Mouse (Mus musculus) kidney, embryonic 15.5 days (tissue): Measurements from ENCODE around the gene Zfp108. TPM values are rescaled to one million over a fixed set of nuclear protein-coding genes. Genes with fewer than 3 reads are reported as not detected.

Experiments
- ATAC-seq: fragments of 200-750 bp; cut with Nextera tagmentation; replicated peaks from 2 replicates; pipeline ENCODE4 v1.8.0; 2017; ENCODE audit warnings: moderate TSS enrichment; ENCODE audit not compliant: low FRiP score
- H3K27ac ChIP-seq: fragments of 300-500 bp; sonication (generic); 2 replicates; pipeline ENCODE4 v1.5.1; 2015; ENCODE audit warnings: mild to moderate bottlenecking, inconsistent platforms
- H3K27me3 ChIP-seq: fragments of 300-500 bp; sonication (generic); 2 replicates; pipeline ENCODE4 v1.6.1; 2015; ENCODE audit warnings: inconsistent platforms
- H3K36me3 ChIP-seq: fragments of 300-500 bp; sonication (generic); 2 replicates; pipeline ENCODE4 v1.6.1; 2015; ENCODE audit warnings: inconsistent platforms
- H3K4me1 ChIP-seq: fragments of 300-500 bp; sonication (generic); 2 replicates; pipeline ENCODE4 v1.6.1; 2015; ENCODE audit warnings: inconsistent platforms
- H3K4me2 ChIP-seq: fragments of 300-500 bp; sonication (generic); 2 replicates; pipeline ENCODE4 v1.6.1; 2015; ENCODE audit warnings: moderate library complexity, mild to moderate bottlenecking, inconsistent platforms
- H3K4me3 ChIP-seq: fragments of 300-500 bp; sonication (generic); replicated peaks from 2 replicates; pipeline ENCODE4 v1.5.1; 2015; ENCODE audit warnings: mild to moderate bottlenecking, inconsistent platforms
- H3K9ac ChIP-seq: fragments of 300-500 bp; sonication (generic); 2 replicates; pipeline ENCODE4 v1.6.1; 2015; ENCODE audit warnings: mild to moderate bottlenecking, inconsistent platforms
- H3K9me3 ChIP-seq: fragments of 300-500 bp; sonication (generic); replicated peaks from 2 replicates; pipeline ENCODE4 v1.6.1; 2016; ENCODE audit warnings: inconsistent platforms
- WGBS: fragments of 180-500 bp; shearing (Covaris S2); methylation state at CpG from one replicate; pipeline ENCODE4 v1.1.7; 2015; ENCODE audit warnings: mixed read lengths; 5-methylcytosine and 5-hydroxymethylcytosine counted together
- polyA plus RNA-seq: library from polyadenylated mRNA; unstranded; fragments of >200 nt; fragmentation: Nextera tagmentation; extraction: Ambion mirVana; gene quantifications from 2 replicates; pipeline ENCODE4 v1.2.1, GENCODE M21; 2015

Gene Zfp108
- 3.6 and 4.2 TPM in 2 replicates for polyA plus RNA-seq

DNA sequence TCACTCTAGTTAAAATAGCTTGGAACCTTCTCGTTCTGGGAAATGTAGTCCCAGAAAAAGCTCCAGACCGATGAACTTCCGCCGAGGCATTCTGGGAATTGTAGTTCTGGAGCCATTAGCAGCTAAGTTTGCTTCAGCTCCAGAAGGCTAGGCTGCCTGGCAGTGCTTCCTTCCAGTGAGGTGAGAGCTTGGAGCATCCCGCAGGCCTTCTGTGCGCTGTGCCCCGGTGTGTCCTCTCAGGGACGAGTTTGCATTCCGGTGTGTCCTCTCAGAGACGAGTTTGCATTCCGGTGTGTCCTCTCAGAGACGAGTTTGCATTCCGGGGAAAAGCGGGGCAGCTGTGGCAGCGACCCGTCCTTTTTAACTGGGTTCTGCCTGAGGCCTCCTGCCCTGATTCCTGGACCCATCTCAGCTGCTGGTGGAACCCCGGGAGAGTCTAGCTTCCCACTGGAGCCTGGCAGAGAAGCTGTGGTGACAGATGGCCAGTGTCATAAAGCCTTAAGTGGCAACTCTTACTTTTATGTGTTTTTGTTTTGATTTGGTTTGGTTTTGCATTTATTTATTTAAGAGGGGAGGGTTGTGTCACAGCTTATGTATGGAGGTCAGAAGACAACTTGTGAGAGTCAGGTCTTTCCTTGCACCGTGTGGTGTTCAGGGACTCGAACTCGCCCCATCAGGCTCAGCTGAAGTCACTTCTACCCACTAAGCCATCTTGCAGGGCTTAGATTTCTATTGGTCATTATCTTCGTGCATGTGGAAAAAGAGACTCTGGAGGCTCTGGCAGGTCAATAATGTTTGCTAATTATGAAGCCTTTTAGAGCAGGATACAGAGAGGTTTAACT, at the start of gene Zfp108:
Zfp108 (plus strand) TSS at position 162 of the 842 bp plus-strand sequence.
- peak within 1 kb of the TSS; percentile 57 for H3K9ac ChIP-seq
- no peak within 1 kb of the TSS for H3K27ac ChIP-seq
- H3K4me2 ChIP-seq: peak within 1 kb of the TSS; percentile 66
- peak within 1 kb of the TSS; percentile 58 for H3K4me3 ChIP-seq
- H3K36me3 ChIP-seq: peaks cover 4% of the 10 kb centered on the region
- no peaks in the 10 kb centered on the region for H3K9me3 ChIP-seq
- no peaks in the 10 kb centered on the region for H3K27me3 ChIP-seq
- peak; percentile 95 for ATAC-seq
- H3K4me1 ChIP-seq: peaks cover 6% of the 10 kb centered on the region
- 17% methylated on average over 21 of the region's 21 CpGs for WGBS

DNA sequence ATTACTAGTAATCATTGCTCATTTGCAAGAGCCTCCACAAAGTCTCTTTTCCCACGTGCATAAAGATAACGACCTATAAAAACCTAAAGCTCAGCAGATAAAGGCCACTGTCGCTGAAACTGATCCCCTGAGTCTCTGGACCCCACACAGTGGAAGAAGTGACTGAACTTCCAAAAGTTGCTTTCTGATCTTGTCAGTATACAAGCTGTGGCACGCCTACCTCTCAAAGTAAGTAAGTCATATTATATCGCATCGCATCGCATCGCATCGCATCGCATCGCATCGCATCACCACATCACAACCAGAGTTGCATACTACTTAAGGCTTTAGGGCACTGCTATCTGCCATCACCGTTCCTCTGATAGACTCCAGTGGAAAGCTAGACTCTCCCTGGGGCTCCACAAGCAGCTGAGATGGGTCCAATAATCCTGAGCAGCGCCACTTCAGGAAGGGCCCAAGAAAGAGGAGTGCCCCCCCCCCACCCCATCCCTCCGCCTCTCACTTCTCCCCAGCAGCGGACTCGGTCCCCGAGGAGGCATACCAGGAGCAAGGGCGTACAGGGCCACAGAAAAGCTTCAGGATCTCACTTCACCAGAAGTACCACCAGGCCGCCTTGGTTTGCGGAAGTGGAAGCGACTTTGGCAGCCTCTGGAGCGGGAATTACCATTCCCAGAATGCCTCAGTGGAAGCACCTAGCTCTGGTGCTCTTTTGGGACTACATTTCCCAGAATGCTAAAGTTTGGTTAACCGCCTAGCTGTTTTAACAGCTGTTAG, 46.9 kb upstream of the Zfp108 start:
- peak overlapping the region; percentile 80 for H3K9ac ChIP-seq
- peak overlapping the region; percentile 85 for H3K27ac ChIP-seq
- H3K9me3 ChIP-seq: no peaks in the 10 kb centered on the region
- 0 out of 2 replicates have a peak, but pooled peaks cover 4% of the 10 kb centered on the region for H3K27me3 ChIP-seq
- peaks cover 10% of the 10 kb centered on the region for H3K4me1 ChIP-seq
- H3K36me3 ChIP-seq: peaks cover 36% of the 10 kb centered on the region
- WGBS: 14% methylated on average over 24 of the region's 24 CpGs
- peak overlapping the region; percentile 74 for H3K4me2 ChIP-seq
- ATAC-seq: peak; percentile 94
- peak overlapping the region; percentile 68 for H3K4me3 ChIP-seq

DNA sequence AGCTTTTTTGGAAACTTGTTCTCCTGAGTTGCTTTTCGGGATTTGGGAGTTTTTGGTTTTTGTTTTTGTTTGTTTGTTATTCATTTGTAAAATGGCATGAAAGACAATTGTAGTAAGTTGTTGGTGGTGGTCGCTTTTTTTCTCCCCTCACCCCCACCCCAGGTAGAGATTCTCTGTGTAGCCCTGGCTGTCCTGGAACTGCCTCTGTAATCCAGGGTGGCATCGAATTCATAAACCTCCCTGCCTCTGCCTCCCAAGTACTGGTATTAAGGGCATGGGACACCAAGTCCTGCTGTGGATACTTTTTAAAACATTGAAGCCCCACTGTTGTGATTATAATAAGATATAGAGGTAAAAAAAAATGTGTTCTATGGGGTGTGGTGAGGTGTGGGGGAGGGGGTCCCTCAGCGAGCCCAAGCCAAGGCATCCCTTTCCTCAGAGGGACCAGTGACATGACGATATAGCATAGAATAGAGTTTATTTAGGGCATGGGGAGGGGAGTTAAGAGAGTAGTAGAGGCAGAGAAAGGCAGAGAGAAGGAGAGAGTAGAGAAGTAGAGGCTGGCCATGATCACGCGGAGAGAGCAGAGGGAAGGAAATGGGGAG, 46.2 kb upstream of the Zfp108 start:
- Histone ChIP-seq H3K4me1 (peaks cover 10% of the 10 kb centered on the region), H3K9ac (no peak overlapping the region), H3K4me2 (peak overlapping the region; percentile 74), H3K27ac (no peak overlapping the region), H3K9me3 (no peaks in the 10 kb centered on the region), H3K27me3 (0 out of 2 replicates have a peak, but pooled peaks cover 4% of the 10 kb centered on the region), H3K4me3 (peak overlapping the region; percentile 68), H3K36me3 (peaks cover 29% of the 10 kb centered on the region)
- 65% methylated on average over 7 of the region's 7 CpGs for WGBS
- peak; percentile 47; the same call in 1 of the 2 replicates for ATAC-seq

DNA sequence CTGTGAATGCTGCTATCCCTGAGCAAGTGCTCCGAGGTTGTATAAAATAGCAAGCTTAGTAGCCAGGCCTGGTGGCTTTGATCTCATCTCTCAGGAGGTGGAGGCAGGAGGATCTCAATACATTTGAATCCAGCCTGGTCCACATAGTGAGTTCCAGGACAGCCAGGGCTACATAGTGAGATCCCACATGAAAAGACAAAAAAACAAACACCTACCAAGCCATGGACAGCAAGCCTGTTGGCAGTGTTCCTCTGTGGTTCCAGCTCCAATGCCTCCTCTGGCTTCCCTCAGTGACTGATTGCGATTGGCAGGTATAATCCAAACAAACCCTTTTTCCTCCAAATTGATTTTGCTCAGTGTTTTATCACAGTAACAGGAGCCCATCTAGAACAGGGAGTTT, 44.3 kb upstream of the Zfp108 start:
- no peak for ATAC-seq
- H3K36me3 ChIP-seq: peaks cover 10% of the 10 kb centered on the region
- no peaks in the 10 kb centered on the region for H3K9me3 ChIP-seq
- 76% methylated on average over 2 of the region's 2 CpGs for WGBS
- 0 out of 2 replicates have a peak, but pooled peaks cover 4% of the 10 kb centered on the region for H3K27me3 ChIP-seq
- H3K4me1 ChIP-seq: peaks cover 10% of the 10 kb centered on the region
- no peak overlapping the region for H3K4me2 ChIP-seq
- H3K27ac ChIP-seq: no peak overlapping the region
- H3K9ac ChIP-seq: no peak overlapping the region
- no peak overlapping the region for H3K4me3 ChIP-seq

DNA sequence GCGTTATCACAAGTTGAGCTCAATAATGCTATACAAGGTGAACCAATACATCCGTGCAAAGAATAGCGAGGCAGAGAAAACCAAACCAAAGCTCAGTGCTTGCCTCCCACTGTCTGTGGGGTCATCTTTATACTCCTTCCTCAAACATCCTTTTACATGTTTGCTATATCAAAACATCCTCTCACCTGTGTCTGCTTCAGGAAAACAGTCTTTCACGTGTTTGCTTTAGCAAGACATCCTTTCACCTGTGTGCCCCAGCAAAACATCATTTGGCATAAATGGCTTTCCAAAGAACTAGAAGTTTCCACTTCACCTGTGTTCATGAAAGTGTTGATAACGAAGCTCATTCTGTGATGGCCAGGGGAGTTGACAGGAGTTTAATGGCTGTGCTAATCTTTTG, 43.3 kb upstream of the Zfp108 start, which contains the start of gene Zfp111:
Zfp111 (minus strand) TSS at position 101 of the 400 bp plus-strand sequence.
- Histone ChIP-seq H3K36me3 (no peaks in the 10 kb centered on the region), H3K4me1 (peaks cover 10% of the 10 kb centered on the region), H3K4me2 (no peak within 1 kb of the TSS), H3K27me3 (0 out of 2 replicates have a peak, but pooled peaks cover 4% of the 10 kb centered on the region), H3K9me3 (no peaks in the 10 kb centered on the region), H3K27ac (no peak within 1 kb of the TSS), H3K9ac (no peak within 1 kb of the TSS), H3K4me3 (no peak within 1 kb of the TSS)
- ATAC-seq: no peak
- WGBS: 82% methylated on average over 5 of the region's 5 CpGs

DNA sequence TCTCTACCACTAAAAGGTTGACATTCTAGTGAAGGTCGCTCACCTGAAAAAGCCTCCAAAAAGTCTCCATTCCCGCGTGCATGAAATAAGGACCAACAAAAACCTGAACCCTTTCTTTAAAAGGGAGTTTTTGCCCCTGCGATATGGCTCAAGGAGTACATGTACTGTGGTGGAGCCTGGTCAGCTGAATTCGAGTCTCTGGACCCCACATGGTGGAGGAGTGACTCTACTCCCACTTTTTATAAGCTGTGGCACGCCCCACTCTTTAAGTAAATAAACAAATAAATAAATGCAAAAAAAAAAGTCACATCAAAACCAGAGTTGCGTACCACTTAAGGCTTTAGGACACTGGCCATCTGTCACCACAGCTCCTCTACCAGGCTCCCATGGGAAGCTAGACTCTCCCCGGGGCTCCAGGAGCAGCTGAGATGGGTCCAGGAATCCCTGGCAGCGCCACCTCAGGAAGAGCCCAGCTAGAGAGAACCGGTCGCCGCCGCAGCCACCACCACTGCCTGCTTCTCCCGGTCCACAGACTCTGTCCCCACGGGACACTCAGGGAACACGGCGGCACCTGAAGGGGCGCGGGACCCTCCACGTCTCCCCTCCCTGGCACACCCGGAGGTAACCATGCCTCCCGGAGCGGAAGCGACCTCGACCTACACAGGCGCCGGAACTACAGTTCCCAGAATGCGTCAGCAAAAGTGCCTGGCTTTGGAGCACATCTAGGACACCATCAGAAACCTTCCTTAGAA, 17.4 kb upstream of the Zfp108 start, which contains the start of gene Zfp109:
Zfp109 (minus strand) TSS at position 521 of the 752 bp plus-strand sequence.
- Histone ChIP-seq H3K36me3 (peaks cover 14% of the 10 kb centered on the region; the same call in 1 of the 2 replicates), H3K9me3 (no peaks in the 10 kb centered on the region), H3K27ac (no peak within 1 kb of the TSS), H3K27me3 (0 out of 2 replicates have a peak, but pooled peaks cover 3% of the 10 kb centered on the region), H3K9ac (peak within 1 kb of the TSS; percentile 64), H3K4me1 (0 out of 2 replicates have a peak, but pooled peaks cover 10% of the 10 kb centered on the region), H3K4me2 (peak within 1 kb of the TSS; percentile 65), H3K4me3 (peak within 1 kb of the TSS; percentile 86)
- ATAC-seq: peak; percentile 94
- 4% methylated on average over 28 of the region's 28 CpGs for WGBS

DNA sequence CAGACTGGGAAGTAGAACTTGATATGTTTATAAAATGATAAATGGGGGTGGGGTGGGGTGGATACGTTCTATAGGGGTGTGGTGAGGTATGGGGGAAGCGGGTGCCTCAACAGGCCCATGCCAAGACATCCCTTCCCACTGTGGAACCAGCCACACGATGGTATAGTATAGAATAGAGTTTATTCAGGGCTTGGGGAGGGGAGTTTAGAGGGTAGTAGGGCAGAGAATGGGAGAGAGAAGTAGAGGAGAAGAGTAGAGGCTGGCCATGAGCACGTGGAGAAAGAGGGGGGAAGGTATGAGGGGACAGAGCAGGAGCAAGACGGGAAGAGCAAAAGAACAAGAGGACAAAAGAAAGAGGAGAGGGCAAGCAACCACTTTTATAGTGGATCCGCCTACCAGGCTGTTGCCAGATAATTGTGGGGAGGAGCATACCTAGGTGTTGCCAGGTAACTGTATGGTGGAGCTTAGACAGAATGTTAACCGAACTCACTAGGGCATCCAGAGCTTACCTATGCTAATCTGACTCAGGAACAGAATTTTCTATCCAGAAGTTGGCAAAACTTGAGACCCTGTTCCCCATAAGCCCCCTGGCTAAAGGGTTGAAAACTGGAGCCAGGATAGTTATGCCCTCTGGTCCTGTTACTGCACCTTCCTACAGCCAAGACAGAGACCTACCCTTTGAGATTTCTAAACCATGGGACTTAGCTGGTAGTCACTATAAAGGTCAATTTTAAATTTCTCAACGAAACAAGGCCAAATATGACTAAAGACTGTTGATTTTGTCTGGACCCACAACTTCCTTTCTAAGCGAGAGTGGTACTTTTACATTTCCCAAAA, 597 bp upstream of the Zfp108 start:
- Histone ChIP-seq H3K4me3 (peak overlapping the region; percentile 58), H3K9me3 (no peaks in the 10 kb centered on the region), H3K9ac (no peak overlapping the region), H3K27me3 (no peaks in the 10 kb centered on the region), H3K4me1 (peaks cover 6% of the 10 kb centered on the region), H3K27ac (no peak overlapping the region), H3K36me3 (no peaks in the 10 kb centered on the region), H3K4me2 (peak overlapping the region; percentile 66)
- 68% methylated on average over 9 of the region's 9 CpGs for WGBS
- peak; percentile 68 for ATAC-seq

DNA sequence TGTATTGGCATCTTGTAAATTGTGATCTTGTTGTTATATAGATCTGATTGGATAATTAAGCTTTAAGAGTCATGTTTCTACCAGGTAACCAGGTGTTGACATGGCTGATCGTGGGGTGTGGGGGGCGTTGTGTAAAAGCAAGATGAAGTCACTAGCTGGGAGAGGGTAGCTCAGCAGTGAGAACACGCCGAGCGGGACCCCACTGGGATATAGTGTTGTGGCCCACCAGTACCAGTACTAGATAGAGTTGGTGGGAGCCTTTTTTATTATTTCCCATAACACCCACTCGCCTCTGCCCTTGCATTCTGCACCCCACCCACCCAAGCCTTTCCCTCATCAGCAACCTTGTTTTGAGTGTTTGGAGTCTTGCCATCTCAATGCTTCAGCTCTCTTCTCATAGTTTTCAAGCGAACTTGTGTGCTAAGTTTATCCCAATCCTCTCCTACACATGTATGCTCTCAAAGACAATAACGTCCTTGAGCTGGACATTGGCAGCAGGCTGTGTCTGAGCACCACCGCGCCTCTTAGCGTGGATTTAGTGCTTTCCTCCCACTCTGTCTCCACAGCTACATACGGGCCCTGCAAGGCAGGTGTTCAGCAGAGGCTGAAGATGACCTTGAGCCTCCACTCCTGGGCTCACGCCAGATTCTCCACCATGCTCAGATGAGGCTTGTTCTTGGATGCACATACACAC, 4.9 kb downstream of the Zfp108 start:
- 90% methylated on average over 13 of the region's 13 CpGs for WGBS
- H3K4me1 ChIP-seq: peaks cover 6% of the 10 kb centered on the region
- H3K4me3 ChIP-seq: no peak overlapping the region
- H3K9ac ChIP-seq: no peak overlapping the region
- H3K4me2 ChIP-seq: no peak overlapping the region
- no peaks in the 10 kb centered on the region for H3K9me3 ChIP-seq
- ATAC-seq: no peak
- H3K36me3 ChIP-seq: peaks cover 24% of the 10 kb centered on the region
- no peak overlapping the region for H3K27ac ChIP-seq
- H3K27me3 ChIP-seq: no peaks in the 10 kb centered on the region

DNA sequence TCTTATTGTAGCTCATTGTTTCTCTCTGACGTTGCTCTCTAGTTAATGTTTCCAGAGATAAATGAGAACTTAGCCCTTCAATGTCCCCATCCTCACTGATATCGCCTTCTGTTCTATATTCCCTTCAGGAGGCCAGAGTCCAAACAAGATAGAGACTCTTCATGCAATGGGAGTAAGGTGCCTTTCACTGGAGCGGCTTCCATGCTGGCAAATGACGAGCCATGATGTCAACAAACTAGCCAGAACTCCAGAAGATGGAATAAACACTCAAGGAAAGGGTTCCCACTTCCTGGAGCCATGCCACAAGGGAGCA, 5.4 kb downstream of the Zfp108 start:
- Histone ChIP-seq H3K27ac (no peak overlapping the region), H3K4me1 (peaks cover 5% of the 10 kb centered on the region), H3K36me3 (peaks cover 24% of the 10 kb centered on the region), H3K9ac (no peak overlapping the region), H3K27me3 (no peaks in the 10 kb centered on the region), H3K4me3 (no peak overlapping the region), H3K9me3 (no peaks in the 10 kb centered on the region), H3K4me2 (no peak overlapping the region)
- ATAC-seq: no peak
- 93% methylated on average over 4 of the region's 4 CpGs for WGBS
